24 mouse cellular contexts compared by ENCODE assay signal in the genomic region with DNA sequence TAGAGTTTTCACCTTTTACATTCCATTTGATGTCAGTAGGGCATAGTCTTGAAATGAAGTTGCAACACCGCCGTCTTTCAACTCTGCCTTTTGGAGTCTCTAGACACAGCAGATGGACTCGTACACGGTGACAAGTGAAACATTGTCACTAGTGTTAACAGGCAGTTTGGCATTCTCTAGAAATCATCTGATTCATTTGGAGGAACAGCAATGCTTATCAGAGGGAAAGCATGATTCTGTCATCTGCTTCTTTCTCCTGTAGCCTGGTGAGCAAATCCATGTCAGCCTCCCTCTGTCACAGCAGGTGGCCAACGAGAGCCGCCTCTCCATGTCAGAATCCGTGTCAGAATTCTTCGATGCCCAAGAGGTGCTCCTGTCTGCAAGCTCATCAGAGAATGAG.
A peak's percentile ranks its signal among the peaks of the same experiment; 100 is the strongest.
DNase-seq lines count a peak whose midpoint lies in the region; ATAC-seq and TF ChIP-seq lines count a peak whose summit lies in the region.
"Had no signal": no experiment of that assay in that cellular context is flagged by ENCODE, and none has a peak within 500 bp of the region (broad histone marks: within the 10 kb centered on the region; RNA-seq: fewer than 3 reads in every experiment).

No protein-coding gene starts in this region.

- H3K4me1 ChIP-seq in intestine, embryonic 16.5 days (ENCODE audit: control insufficient read depth, insufficient read depth, low read length) = no peaks in the 10 kb centered on the region
- H3K4me1 ChIP-seq in liver, postnatal 0 days (ENCODE audit: insufficient read depth) = no peaks in the 10 kb centered on the region
- H3K4me1 ChIP-seq: hindbrain, embryonic 10.5 days; hindbrain, embryonic 15.5 days had no signal

- H3K27me3 ChIP-seq in intestine, embryonic 16.5 days (replicated peaks; ENCODE audit: control insufficient read depth, insufficient read depth, low read length) = no peaks in the 10 kb centered on the region
- H3K27me3 ChIP-seq in liver, postnatal 0 days (ENCODE audit: insufficient read depth, low read length) = no peaks in the 10 kb centered on the region
- H3K27me3 ChIP-seq: hindbrain, embryonic 15.5 days had no signal

- H3K4me2 ChIP-seq in intestine, embryonic 16.5 days (ENCODE audit: low read depth, low read length) = no peak overlapping the region
- H3K4me2 ChIP-seq in liver, postnatal 0 days (ENCODE audit: low read depth, low read length) = no peak overlapping the region
- H3K4me2 ChIP-seq: hindbrain, embryonic 15.5 days; lung, embryonic 14.5 days; midbrain, embryonic 11.5 days had no signal

- no peak for ATAC-seq in cerebellum, adult (ENCODE audit: insufficient number of reproducible peaks, low FRiP score, low TSS enrichment)
- no peak for ATAC-seq in intestine, embryonic 16.5 days
- ATAC-seq in liver, postnatal 0 days = no peak
- ATAC-seq: inflammation-experienced regulatory T-cells, adult 6 months; midbrain, embryonic 16.5 days had no signal

- 90% methylated on average over 8 of the region's 8 CpGs for WGBS in intestine, embryonic 16.5 days
- 86% methylated on average over 8 of the region's 8 CpGs for WGBS in liver, postnatal 0 days (ENCODE audit: insufficient replicate concordance)

- no peak for TF ChIP-seq EP300 in liver, postnatal 0 days (IDR thresholded peaks at IDR 0.05; ENCODE audit: low read depth)

- H3K9me3 ChIP-seq in intestine, embryonic 16.5 days (ENCODE audit: control insufficient read depth, low read length) = no peaks in the 10 kb centered on the region
- H3K9me3 ChIP-seq in liver, postnatal 0 days (ENCODE audit: low read length) = no peaks in the 10 kb centered on the region
- H3K9me3 ChIP-seq: G1E; hindbrain, embryonic 10.5 days; hindbrain, embryonic 15.5 days had no signal

- H3K9ac ChIP-seq in intestine, embryonic 16.5 days (ENCODE audit: low read depth, low read length) = no peak overlapping the region
- H3K9ac ChIP-seq in liver, postnatal 0 days (replicated peaks) = no peak overlapping the region
- H3K9ac ChIP-seq: hindbrain, embryonic 15.5 days; liver, embryonic 14.5 days; lung, embryonic 14.5 days had no signal

- no peak for TF ChIP-seq CTCF in liver, postnatal 0 days (IDR thresholded peaks at IDR 0.05; ENCODE audit: low read depth)

- no peak overlapping the region for H3K4me3 ChIP-seq in intestine, embryonic 16.5 days (ENCODE audit: low read length)
- H3K4me3 ChIP-seq in liver, postnatal 0 days (ENCODE audit: low read depth, low read length) = no peak overlapping the region
- H3K4me3 ChIP-seq: hindbrain, embryonic 10.5 days; hindbrain, embryonic 15.5 days had no signal

- H3K27ac ChIP-seq in intestine, embryonic 16.5 days (ENCODE audit: low read length) = no peak overlapping the region
- no peak overlapping the region for H3K27ac ChIP-seq in liver, postnatal 0 days (ENCODE audit: low read depth)
- H3K27ac ChIP-seq: hindbrain, embryonic 10.5 days; hindbrain, embryonic 15.5 days; liver, embryonic 14.5 days had no signal

- peak; percentile 8 to 13 for DNase-seq in cerebellum, postnatal 14 days
- peak; percentile 24 for DNase-seq in retina, postnatal 1 day
- DNase-seq in retina, embryonic 14.5 days (ENCODE audit: low spot score) = no peak
- DNase-seq in layer of hippocampus, adult 9-10 months (ENCODE audit: low spot score) = peak; percentile 16
- DNase-seq in liver, postnatal 0 days = no peak
- DNase-seq: adrenal gland, adult 8-10 months; cerebellum, postnatal 36 days; gastrocnemius, postnatal 10 days; heart, postnatal 14 days; kidney, adult 18-20 months; kidney, postnatal 36 days; liver; lung, embryonic 14.5 days; lung, postnatal 36 days; thymus, postnatal 4 days had no signal

- H3K36me3 ChIP-seq in intestine, embryonic 16.5 days (ENCODE audit: control insufficient read depth, insufficient read depth, low read length) = no peaks in the 10 kb centered on the region
- no peaks in the 10 kb centered on the region for H3K36me3 ChIP-seq in liver, postnatal 0 days (replicated peaks; ENCODE audit: insufficient read depth, low read length)
- H3K36me3 ChIP-seq: G1E had no signal

Comparison
In these comparisons a context has a peak if more than half of its experiments do, and no peak if none do; other contexts are left out.
1. DNase-seq: peak in cerebellum, postnatal 14 days (2 of 2), retina, postnatal 1 day (single experiment) and layer of hippocampus, adult 9-10 months (single experiment); none in retina, embryonic 14.5 days (single experiment) and liver, postnatal 0 days (single experiment).